Mouse (Mus musculus): Measurements from ENCODE around the gene Olfr5.

DNA sequence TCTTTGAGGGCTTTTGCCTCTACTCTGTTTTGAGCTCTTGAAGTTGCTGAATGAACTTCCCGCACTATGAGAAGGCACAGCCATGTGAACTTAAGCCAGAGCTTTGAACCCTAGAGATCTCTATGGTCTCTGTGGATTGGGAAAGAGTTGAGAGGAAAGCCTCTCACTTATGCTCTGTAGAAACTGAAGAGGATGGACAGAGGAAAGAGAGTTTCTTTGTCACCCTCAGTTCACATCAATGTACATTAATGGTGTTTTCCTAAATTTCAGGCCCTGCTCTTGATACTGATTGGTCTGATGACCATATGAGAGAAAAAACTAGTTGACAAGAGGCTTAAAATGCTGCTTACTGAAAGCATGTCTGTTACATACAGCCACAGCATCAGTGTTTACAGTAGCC, 21.9 kb upstream of the Olfr5 start, which contains the start of gene Olfr1348:
- TF ChIP-seq CTCF (IDR thresholded peaks at IDR 0.05; ENCODE audit: insufficient read depth, low read depth, low read length) (no peak), POLR2A (IDR thresholded peaks at IDR 0.05; ENCODE audit: insufficient read depth, low read depth, low read length) (no peak)
